Mouse (Mus musculus): ENCODE measurements around the gene H2-Ke6. TPM values are rescaled to one million over a fixed set of nuclear protein-coding genes. Genes with fewer than 3 reads are reported as not detected.
"Not testable (repeated sequence)": the region's sequence is repeated elsewhere in the genome, so short reads cannot be mapped to it uniquely, and the experiment has no call there.

The H2-Ke6 gene
- polyA plus RNA-seq, 1 experiment from 2014 or later = 96.4 TPM

- peaks cover 20% of the 10 kb centered on the region for H3K4me1 ChIP-seq
- no peaks in the 10 kb centered on the region for H3K9me3 ChIP-seq
- H3K27me3 ChIP-seq (ENCODE audit: poor library complexity, severe bottlenecking) = peaks cover 39% of the 10 kb centered on the region
- no peak overlapping the region for H3K27ac ChIP-seq
- 3% methylated on average over 5 of the region's 5 CpGs for WGBS
- no peaks in the 10 kb centered on the region for H3K36me3 ChIP-seq (replicated peaks)
- DNase-seq (ENCODE audit: extremely low spot score, low spot score) = peak; percentile 66
- no peak overlapping the region for H3K4me3 ChIP-seq
Measured at GRCm38 (mm10) chr17:34003426-34003825, 24.4 kb downstream of the H2-Ke6 start.

GRCm38 (mm10) chr17:34000796-34001195 is 27.1 kb downstream of the H2-Ke6 start:
- H3K4me3 ChIP-seq = peak overlapping the region; percentile 73; the same call in 1 of the 2 replicates
- H3K27me3 ChIP-seq (ENCODE audit: poor library complexity, severe bottlenecking) = peaks cover 55% of the 10 kb centered on the region
- not testable (repeated sequence) for H3K27ac ChIP-seq; H3K36me3 ChIP-seq (replicated peaks); DNase-seq (ENCODE audit: extremely low spot score, low spot score); H3K9me3 ChIP-seq
- 60% methylated on average over 2 of the region's 2 CpGs for WGBS
- peaks cover 20% of the 10 kb centered on the region for H3K4me1 ChIP-seq

GRCm38 (mm10) chr17:34000150-34000537 is 27.7 kb downstream of the H2-Ke6 start, which contains the start of gene H2-K1:
Gene H2-K1, minus strand, starts transcription at chr17:34000347.
- Histone ChIP-seq H3K4me1 (peaks cover 20% of the 10 kb centered on the region), H3K9me3 (no peaks in the 10 kb centered on the region), H3K4me3 (peak within 1 kb of the TSS; percentile 73), H3K27ac (peak within 1 kb of the TSS; percentile 82), H3K36me3 (replicated peaks) (no peaks in the 10 kb centered on the region), H3K27me3 (ENCODE audit: poor library complexity, severe bottlenecking) (peaks cover 55% of the 10 kb centered on the region)
- DNase-seq (ENCODE audit: extremely low spot score, low spot score) = peak; percentile 75
- under 1% methylated on average over 30 of the region's 30 CpGs for WGBS

- Histone ChIP-seq H3K9me3 (no peaks in the 10 kb centered on the region), H3K27me3 (ENCODE audit: poor library complexity, severe bottlenecking) (peaks cover 55% of the 10 kb centered on the region), H3K4me3 (peak overlapping the region; percentile 73), H3K4me1 (peaks cover 20% of the 10 kb centered on the region), H3K27ac (peak overlapping the region; percentile 82), H3K36me3 (replicated peaks) (no peaks in the 10 kb centered on the region)
- WGBS = 2% methylated on average over 87 of the region's 87 CpGs
- DNase-seq (ENCODE audit: extremely low spot score, low spot score) = no peak
Measured at GRCm38 (mm10) chr17:33999341-34000149, 28.3 kb downstream of the H2-Ke6 start.

GRCm38 (mm10) chr17:33998697-33999096 is 29.2 kb downstream of the H2-Ke6 start:
- not testable (repeated sequence) for H3K36me3 ChIP-seq (replicated peaks); DNase-seq (ENCODE audit: extremely low spot score, low spot score); H3K9me3 ChIP-seq; H3K27ac ChIP-seq
- Histone ChIP-seq H3K4me3 (0 out of 2 replicates have a peak overlapping the region, but pooled peaks have one; percentile 73), H3K4me1 (peaks cover 20% of the 10 kb centered on the region), H3K27me3 (ENCODE audit: poor library complexity, severe bottlenecking) (peaks cover 55% of the 10 kb centered on the region)
- 71% methylated on average over 5 of the region's 5 CpGs for WGBS

GRCm38 (mm10) chr17:33997025-33997424 is 30.8 kb downstream of the H2-Ke6 start:
- H3K36me3 ChIP-seq (replicated peaks); H3K27ac ChIP-seq; DNase-seq (ENCODE audit: extremely low spot score, low spot score); H3K9me3 ChIP-seq; H3K4me3 ChIP-seq: not testable (repeated sequence)
- Histone ChIP-seq H3K4me1 (peaks cover 17% of the 10 kb centered on the region), H3K27me3 (ENCODE audit: poor library complexity, severe bottlenecking) (peaks cover 52% of the 10 kb centered on the region)
- WGBS = 98% methylated on average over 2 of the region's 2 CpGs

- peaks cover 16% of the 10 kb centered on the region for H3K4me1 ChIP-seq
- WGBS = 76% methylated on average over 3 of the region's 3 CpGs
- no peak for DNase-seq (ENCODE audit: extremely low spot score, low spot score)
- no peaks in the 10 kb centered on the region for H3K36me3 ChIP-seq (replicated peaks)
- H3K4me3 ChIP-seq = no peak overlapping the region
- H3K9me3 ChIP-seq = no peaks in the 10 kb centered on the region
- H3K27me3 ChIP-seq (ENCODE audit: poor library complexity, severe bottlenecking) = peaks cover 38% of the 10 kb centered on the region
- H3K27ac ChIP-seq = no peak overlapping the region
Measured at GRCm38 (mm10) chr17:33995651-33996050, 32.2 kb downstream of the H2-Ke6 start.

- Histone ChIP-seq H3K9me3 (no peaks in the 10 kb centered on the region), H3K27me3 (ENCODE audit: poor library complexity, severe bottlenecking) (peaks cover 31% of the 10 kb centered on the region), H3K4me1 (peaks cover 9% of the 10 kb centered on the region), H3K36me3 (replicated peaks) (no peaks in the 10 kb centered on the region), H3K4me3 (no peak overlapping the region), H3K27ac (no peak overlapping the region)
- DNase-seq (ENCODE audit: extremely low spot score, low spot score) = no peak
- 92% methylated on average over 8 of the region's 8 CpGs for WGBS
Measured at GRCm38 (mm10) chr17:33994959-33995358, 32.9 kb downstream of the H2-Ke6 start.

GRCm38 (mm10) chr17:33991788-33992664 is 35.8 kb downstream of the H2-Ke6 start:
- Histone ChIP-seq H3K4me3 (no peak overlapping the region; the same call in 1 of the 2 replicates), H3K27me3 (ENCODE audit: poor library complexity, severe bottlenecking) (peaks cover 11% of the 10 kb centered on the region), H3K4me1 (no peaks in the 10 kb centered on the region), H3K27ac (no peak overlapping the region), H3K36me3 (replicated peaks) (no peaks in the 10 kb centered on the region), H3K9me3 (no peaks in the 10 kb centered on the region)
- WGBS = 31% methylated on average over 10 of the region's 10 CpGs
- peak; percentile 76 for DNase-seq (ENCODE audit: extremely low spot score, low spot score)

- 11% methylated on average over 8 of the region's 8 CpGs for WGBS
- DNase-seq (ENCODE audit: extremely low spot score, low spot score) = peak; percentile 60
- H3K4me3 ChIP-seq = peak overlapping the region; percentile 65
- peaks cover 35% of the 10 kb centered on the region for H3K4me1 ChIP-seq
- H3K9me3 ChIP-seq; H3K36me3 ChIP-seq (replicated peaks); H3K27ac ChIP-seq: not testable (repeated sequence)
- peaks cover 38% of the 10 kb centered on the region for H3K27me3 ChIP-seq (ENCODE audit: poor library complexity, severe bottlenecking)
Measured at GRCm38 (mm10) chr17:33982136-33982535, 45.7 kb downstream of the H2-Ke6 start.

- not testable (repeated sequence) for H3K36me3 ChIP-seq (replicated peaks); H3K9me3 ChIP-seq
- Histone ChIP-seq H3K4me3 (peak overlapping the region; percentile 65), H3K27ac (peak overlapping the region; percentile 89), H3K27me3 (ENCODE audit: poor library complexity, severe bottlenecking) (peaks cover 46% of the 10 kb centered on the region), H3K4me1 (peaks cover 35% of the 10 kb centered on the region)
- WGBS = 2% methylated on average over 27 of the region's 27 CpGs
- peak; percentile 91 for DNase-seq (ENCODE audit: extremely low spot score, low spot score)
Measured at GRCm38 (mm10) chr17:33981192-33981909, 46.5 kb downstream of the H2-Ke6 start.
